Mouse (Mus musculus) heart, embryonic 16.5 days (tissue): Measurements from ENCODE around the gene Olfr750. TPM values are rescaled to one million over a fixed set of nuclear protein-coding genes. Genes with fewer than 3 reads are reported as not detected.

Source experiments
- ATAC-seq: fragments of 200-750 bp; cut with Nextera tagmentation; replicated peaks from 2 replicates; pipeline ENCODE4 v1.8.0; 2017; ENCODE audit warnings: moderate number of reproducible peaks; ENCODE audit not compliant: insufficient read depth, low FRiP score; ENCODE audit errors: extremely low read depth
- H3K27ac ChIP-seq: fragments of 300-500 bp; sonication (generic); 2 replicates; pipeline ENCODE4 v1.5.1; 2014; ENCODE audit warnings: mild to moderate bottlenecking, low read length, control low read depth, moderate library complexity
- H3K27me3 ChIP-seq: fragments of 300-500 bp; sonication (generic); 2 replicates; pipeline ENCODE4 v1.6.1; 2014; ENCODE audit warnings: low read length, mixed read lengths; ENCODE audit not compliant: control insufficient read depth, insufficient read depth
- H3K36me3 ChIP-seq: fragments of 300-500 bp; sonication (generic); 2 replicates; pipeline ENCODE4 v1.6.1; 2014; ENCODE audit not compliant: control insufficient read depth, insufficient read depth
- H3K4me1 ChIP-seq: fragments of 300-500 bp; sonication (generic); 2 replicates; pipeline ENCODE4 v1.6.1; 2014; ENCODE audit warnings: low read length, mixed read lengths; ENCODE audit not compliant: control insufficient read depth, insufficient read depth
- H3K4me2 ChIP-seq: fragments of 300-500 bp; sonication (generic); 2 replicates; pipeline ENCODE4 v1.6.1; 2014; ENCODE audit warnings: low read depth, mild to moderate bottlenecking, control low read depth, low read length
- H3K4me3 ChIP-seq: fragments of 300-500 bp; sonication (generic); 2 replicates; pipeline ENCODE4 v1.5.1; 2014; ENCODE audit warnings: mild to moderate bottlenecking, control low read depth, low read length
- H3K9ac ChIP-seq: fragments of 300-500 bp; sonication (generic); 2 replicates; pipeline ENCODE4 v1.6.1; 2014; ENCODE audit warnings: low read length, control low read depth
- H3K9me3 ChIP-seq: fragments of 300-500 bp; sonication (generic); replicated peaks from 2 replicates; pipeline ENCODE4 v1.6.1; 2016; ENCODE audit warnings: low read length; ENCODE audit not compliant: control insufficient read depth
- WGBS: fragments of 180-500 bp; shearing (Covaris S2); extraction: QIAGEN DNeasy Blood & Tissue Kit; methylation state at CpG from one replicate; pipeline ENCODE4 v1.1.7; 2014; 5-methylcytosine and 5-hydroxymethylcytosine counted together
- polyA plus RNA-seq: library from polyadenylated mRNA; unstranded; fragments of >200 nt; fragmentation: Nextera tagmentation; extraction: Ambion mirVana; gene quantifications from 2 replicates; pipeline ENCODE4 v1.2.1, GENCODE M21; 2015

Olfr750 gene
- polyA plus RNA-seq, 1 experiment from 2014 or later: not detected

- ATAC-seq: no peak
- 79% methylated on average over 2 of the region's 2 CpGs for WGBS
- H3K9ac ChIP-seq: no peak within 1 kb of the TSS
- H3K9me3 ChIP-seq: no peaks in the 10 kb centered on the region
- no peaks in the 10 kb centered on the region for H3K36me3 ChIP-seq
- no peaks in the 10 kb centered on the region for H3K27me3 ChIP-seq
- H3K4me2 ChIP-seq: no peak within 1 kb of the TSS
- no peak within 1 kb of the TSS for H3K4me3 ChIP-seq
- H3K27ac ChIP-seq: no peak within 1 kb of the TSS
- H3K4me1 ChIP-seq: 0 out of 2 replicates have a peak, but pooled peaks cover 3% of the 10 kb centered on the region
Measured at GRCm38 (mm10) chr14:51050063-51050462, 24.2 kb downstream of the Olfr750 start, which contains the start of gene Rnase11. Gene Rnase11 (minus strand): TSS chr14:51050163.

- 31% methylated on average over 5 of the region's 5 CpGs for WGBS
- ATAC-seq: no peak
- no peak overlapping the region for H3K4me2 ChIP-seq
Measured at GRCm38 (mm10) chr14:51047846-51048245, 26.4 kb downstream of the Olfr750 start.

GRCm38 (mm10) chr14:51041769-51042168 lies 32.5 kb downstream of the Olfr750 start, which contains the start of gene Rnase9:
Gene Rnase9 (minus strand): TSS chr14:51041869.
- H3K9me3 ChIP-seq: no peaks in the 10 kb centered on the region
- H3K27me3 ChIP-seq: no peaks in the 10 kb centered on the region
- no peaks in the 10 kb centered on the region for H3K36me3 ChIP-seq
- WGBS: 79% methylated on average over 6 of the region's 6 CpGs
- no peak within 1 kb of the TSS for H3K4me3 ChIP-seq
- no peak for ATAC-seq
- no peak within 1 kb of the TSS for H3K9ac ChIP-seq
- H3K4me2 ChIP-seq: no peak within 1 kb of the TSS
- H3K4me1 ChIP-seq: peaks cover 6% of the 10 kb centered on the region
- H3K27ac ChIP-seq: no peak within 1 kb of the TSS

More at GRCm38 (mm10) chr14:51047846-51048245, 26.4 kb downstream of the Olfr750 start:
- Histone ChIP-seq H3K27ac (no peak overlapping the region), H3K9ac (no peak overlapping the region), H3K27me3 (no peaks in the 10 kb centered on the region), H3K4me1 (0 out of 2 replicates have a peak, but pooled peaks cover 3% of the 10 kb centered on the region), H3K4me3 (no peak overlapping the region), H3K36me3 (no peaks in the 10 kb centered on the region), H3K9me3 (no peaks in the 10 kb centered on the region)

- WGBS: 75% methylated on average over 4 of the region's 4 CpGs
- H3K9me3 ChIP-seq: no peaks in the 10 kb centered on the region
Measured at GRCm38 (mm10) chr14:51036214-51036613, 38.0 kb downstream of the Olfr750 start.

GRCm38 (mm10) chr14:51035206-51035605 lies 39.0 kb downstream of the Olfr750 start:
- no peaks in the 10 kb centered on the region for H3K36me3 ChIP-seq
- H3K9ac ChIP-seq: no peak overlapping the region
- peaks cover 6% of the 10 kb centered on the region for H3K4me1 ChIP-seq
- H3K9me3 ChIP-seq: no peaks in the 10 kb centered on the region
- no peak overlapping the region for H3K27ac ChIP-seq
- WGBS: 48% methylated on average over 1 of the region's 1 CpGs
- H3K4me3 ChIP-seq: no peak overlapping the region
- no peak overlapping the region for H3K4me2 ChIP-seq
- ATAC-seq: no peak
- H3K27me3 ChIP-seq: no peaks in the 10 kb centered on the region

More at GRCm38 (mm10) chr14:51036214-51036613, 38.0 kb downstream of the Olfr750 start:
- Histone ChIP-seq H3K27me3 (no peaks in the 10 kb centered on the region), H3K4me2 (no peak overlapping the region), H3K4me1 (peaks cover 6% of the 10 kb centered on the region), H3K4me3 (no peak overlapping the region), H3K9ac (no peak overlapping the region), H3K27ac (no peak overlapping the region), H3K36me3 (no peaks in the 10 kb centered on the region)
- ATAC-seq: no peak

- Histone ChIP-seq H3K4me2 (no peak overlapping the region), H3K27me3 (no peaks in the 10 kb centered on the region), H3K4me3 (no peak overlapping the region), H3K36me3 (no peaks in the 10 kb centered on the region), H3K9ac (no peak overlapping the region), H3K9me3 (no peaks in the 10 kb centered on the region), H3K4me1 (no peaks in the 10 kb centered on the region), H3K27ac (no peak overlapping the region)
- WGBS: 65% methylated on average over 3 of the region's 3 CpGs
- ATAC-seq: no peak
Measured at GRCm38 (mm10) chr14:51027387-51028155, 46.7 kb downstream of the Olfr750 start.

GRCm38 (mm10) chr14:51026391-51027133 lies 47.7 kb downstream of the Olfr750 start:
- Histone ChIP-seq H3K4me1 (no peaks in the 10 kb centered on the region), H3K27ac (no peak overlapping the region), H3K9me3 (no peaks in the 10 kb centered on the region), H3K9ac (no peak overlapping the region), H3K4me2 (no peak overlapping the region), H3K4me3 (no peak overlapping the region), H3K36me3 (no peaks in the 10 kb centered on the region), H3K27me3 (no peaks in the 10 kb centered on the region)
- no peak for ATAC-seq
- 33% methylated on average over 5 of the region's 5 CpGs for WGBS

GRCm38 (mm10) chr14:51024820-51025219 lies 49.4 kb downstream of the Olfr750 start:
- ATAC-seq: no peak
- Histone ChIP-seq H3K4me2 (no peak overlapping the region), H3K27ac (no peak overlapping the region), H3K9ac (no peak overlapping the region), H3K27me3 (no peaks in the 10 kb centered on the region), H3K9me3 (peaks cover 3% of the 10 kb centered on the region; the same call in 1 of the 2 replicates), H3K4me3 (no peak overlapping the region), H3K4me1 (no peaks in the 10 kb centered on the region), H3K36me3 (no peaks in the 10 kb centered on the region)
- 55% methylated on average over 1 of the region's 1 CpGs for WGBS

GRCm38 (mm10) chr14:51023457-51023856 lies 50.8 kb downstream of the Olfr750 start:
- no peak for ATAC-seq
- Histone ChIP-seq H3K4me3 (no peak overlapping the region), H3K27me3 (no peaks in the 10 kb centered on the region), H3K4me1 (no peaks in the 10 kb centered on the region), H3K9me3 (peaks cover 6% of the 10 kb centered on the region; the same call in 1 of the 2 replicates), H3K9ac (no peak overlapping the region), H3K4me2 (no peak overlapping the region), H3K27ac (no peak overlapping the region), H3K36me3 (no peaks in the 10 kb centered on the region)
- WGBS: 81% methylated on average over 4 of the region's 4 CpGs
